Mouse (Mus musculus) T-helper 2 cell (primary cell): ENCODE measurements around the gene Smcr8.

Experiments used
- in situ Hi-C: fragments of 300-600 bp; cut with MboI, MseI; formaldehyde crosslinking; loops from one replicate; pipeline ENCODE4 v1.15.1; 2025; ENCODE audit warnings: high pct_unique_total_duplicates

Smcr8 gene

DNA sequence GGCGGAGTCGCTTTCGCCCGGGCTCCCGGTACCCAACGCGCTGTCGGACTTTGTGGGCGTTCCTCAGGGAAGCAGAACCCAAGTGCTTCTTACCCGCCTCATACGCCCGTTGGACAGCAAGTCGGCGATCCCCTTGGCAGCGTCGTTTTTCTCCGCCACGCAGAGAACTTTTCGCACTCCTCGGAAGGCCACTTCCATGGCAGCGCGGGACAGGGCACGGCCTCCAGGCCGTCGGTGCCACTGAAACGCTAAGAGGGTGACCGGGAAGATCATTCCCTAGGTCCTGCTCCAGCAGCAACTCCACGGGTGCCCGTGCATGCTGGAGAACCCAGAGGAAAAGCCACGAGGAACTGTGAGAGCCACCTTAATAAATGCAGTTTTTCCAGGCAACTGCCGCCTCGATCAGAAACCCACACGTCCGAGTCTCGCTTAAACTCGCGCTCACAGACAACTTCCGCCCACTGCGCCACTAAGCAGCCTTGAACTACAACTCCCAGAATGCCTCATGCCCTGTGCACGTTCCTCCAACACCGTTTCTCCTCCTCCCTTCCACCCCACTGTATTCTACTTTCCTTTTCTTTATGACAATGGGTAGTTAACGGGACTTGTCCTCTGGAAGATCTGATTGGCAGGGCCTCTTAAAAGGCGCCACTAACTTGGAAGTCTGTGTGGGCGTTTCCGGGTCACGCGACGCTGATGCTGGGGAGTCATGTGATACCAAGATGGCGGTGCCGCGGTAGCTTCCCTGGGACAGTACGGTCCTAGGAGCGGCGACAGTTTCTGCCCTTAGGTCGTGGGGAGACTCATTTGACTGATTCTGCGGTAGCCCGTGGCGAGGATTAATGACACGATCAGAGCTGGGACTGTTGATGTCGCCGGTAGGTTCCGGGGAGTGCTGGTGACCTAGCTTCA is at the start of gene Smcr8, which contains the start of gene Top3a:
Gene Smcr8 (plus strand): TSS at position 696 of the 912 bp plus-strand sequence.
Gene Top3a (minus strand): TSS at position 537 of the 912 bp plus-strand sequence.
- in situ Hi-C loops: loop anchor here (5.0 kb wide), 1 partner anchor 75 kb away; no protein-coding TSS in a partner anchor

DNA sequence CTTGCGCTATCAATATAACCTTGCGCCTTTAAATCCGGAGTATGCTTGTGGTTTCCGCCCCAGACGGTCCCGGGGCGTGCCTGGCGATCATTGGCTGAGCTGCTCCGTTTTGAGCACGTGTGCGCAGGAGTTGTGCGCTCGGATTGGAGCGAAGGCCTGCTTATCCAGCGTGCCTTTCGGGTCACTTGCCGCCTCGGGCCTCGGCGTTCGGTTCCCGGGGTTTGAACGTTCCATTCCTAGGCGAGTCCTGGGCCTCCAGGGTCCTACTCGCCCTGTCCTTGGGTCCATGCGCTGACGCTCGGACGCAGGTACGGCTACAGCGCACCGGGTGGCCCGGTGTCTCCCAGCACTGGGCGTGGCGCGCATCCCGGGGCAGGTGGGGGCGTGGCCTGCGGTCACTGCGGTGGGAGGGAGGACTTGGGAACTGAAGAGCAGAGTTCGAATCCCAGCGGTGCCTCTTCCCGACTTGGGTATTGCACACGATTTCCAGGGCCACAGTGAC is 49.0 kb upstream of the Smcr8 start, which contains the start of gene Mief2:
Gene Mief2 (plus strand): TSS at position 139 of the 502 bp plus-strand sequence.
- in situ Hi-C loops: no loop called here

DNA sequence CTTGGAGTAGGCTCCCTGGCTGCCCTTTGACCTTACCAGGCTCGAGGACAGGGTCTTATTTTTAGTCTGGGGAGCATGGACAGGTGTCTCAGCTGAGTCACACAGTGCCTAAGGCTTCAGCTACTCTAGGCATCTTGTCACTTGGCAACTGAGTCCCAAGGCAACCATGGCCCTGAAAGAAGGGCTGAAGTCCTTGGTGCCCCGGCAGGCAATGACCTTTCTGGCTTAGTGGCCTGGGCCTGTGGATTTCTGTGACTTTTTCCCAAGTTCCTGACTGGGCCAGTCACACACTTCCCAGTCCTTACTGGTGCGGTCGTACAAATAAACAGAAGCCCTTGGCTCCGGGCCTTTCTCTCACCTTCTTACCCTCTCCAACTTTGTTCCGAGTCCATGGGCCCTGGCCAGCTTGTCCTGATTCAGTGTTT is 48.1 kb upstream of the Smcr8 start:
- in situ Hi-C loops: no loop called here

DNA sequence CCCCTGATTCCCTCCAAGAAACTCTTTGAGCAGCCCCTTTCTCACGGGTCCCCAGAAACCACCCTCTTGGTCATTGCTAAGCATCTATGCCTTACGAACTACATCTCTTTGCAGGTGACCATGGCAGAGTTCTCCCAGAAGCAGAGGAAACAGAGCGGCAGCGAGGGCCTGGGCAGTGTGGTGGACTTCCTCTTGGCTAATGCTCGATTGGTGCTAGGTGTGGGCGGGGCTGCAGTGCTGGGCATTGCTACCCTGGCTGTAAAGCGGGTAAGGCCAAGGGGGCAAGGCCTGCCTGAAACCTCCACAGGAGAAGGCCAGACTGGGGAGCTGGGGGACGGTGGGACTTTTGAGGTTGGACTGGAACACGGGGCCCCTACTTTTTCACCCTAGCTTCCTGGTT is 47.2 kb upstream of the Smcr8 start:
- in situ Hi-C loops: no loop called here

DNA sequence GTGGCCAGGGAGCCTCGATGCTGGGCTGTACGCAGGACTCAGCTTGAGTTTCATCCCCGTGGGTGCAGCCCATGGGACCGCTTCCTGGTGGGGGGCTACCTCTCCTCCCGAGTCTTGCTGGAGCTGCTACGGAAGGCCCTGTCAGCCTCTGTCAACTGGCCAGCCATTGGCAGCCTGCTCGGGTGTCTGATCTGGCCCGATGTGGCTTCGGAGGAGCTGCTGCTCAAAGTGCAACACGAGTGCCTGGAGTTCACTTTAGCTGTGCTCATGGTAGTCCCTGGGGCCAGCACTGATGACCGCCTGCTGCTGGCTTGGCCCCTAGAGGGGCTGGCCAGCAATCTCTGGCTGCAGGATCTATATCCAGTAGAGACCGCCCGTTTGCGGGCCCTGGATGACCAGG is 46.1 kb upstream of the Smcr8 start:
- in situ Hi-C loops: no loop called here

DNA sequence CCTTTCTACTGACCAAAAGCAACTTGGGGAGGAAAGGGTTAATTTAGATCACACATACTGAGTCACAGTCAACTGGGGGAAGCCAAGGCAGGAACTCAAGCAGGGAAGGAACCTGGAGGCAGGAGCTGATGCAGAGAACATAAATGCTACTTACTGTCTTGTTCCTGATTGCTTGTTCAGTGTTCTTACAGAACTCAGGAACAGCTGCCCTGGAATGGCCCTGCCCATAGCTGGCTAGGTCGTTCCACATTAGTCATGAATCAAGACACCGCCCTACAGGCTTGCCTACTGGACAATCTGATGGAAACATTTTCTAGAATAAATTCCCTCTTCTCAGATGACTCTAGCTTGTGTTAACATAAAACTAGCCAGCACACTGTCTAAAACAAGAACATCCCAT is 43.1 kb upstream of the Smcr8 start:
- in situ Hi-C loops: no loop called here

DNA sequence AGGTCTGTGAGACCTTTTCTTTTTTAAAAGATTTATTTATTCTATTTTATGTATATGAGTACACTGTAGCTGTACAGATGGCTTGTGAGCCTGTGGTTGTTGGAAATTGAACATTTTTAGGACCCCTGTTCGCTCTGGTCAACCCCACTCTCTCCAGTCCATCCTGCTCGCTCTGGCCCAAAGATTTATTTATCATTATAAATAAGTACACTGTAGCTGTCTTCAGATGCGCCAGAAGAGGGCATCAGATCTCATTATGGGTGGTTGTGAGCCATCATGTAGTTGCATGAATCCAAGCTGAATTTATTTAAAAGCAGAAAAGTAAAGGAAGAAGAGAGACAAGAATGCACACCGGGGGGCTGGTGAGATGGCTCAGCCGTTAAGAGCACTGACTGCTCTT is 42.1 kb upstream of the Smcr8 start:
- in situ Hi-C loops: no loop called here

DNA sequence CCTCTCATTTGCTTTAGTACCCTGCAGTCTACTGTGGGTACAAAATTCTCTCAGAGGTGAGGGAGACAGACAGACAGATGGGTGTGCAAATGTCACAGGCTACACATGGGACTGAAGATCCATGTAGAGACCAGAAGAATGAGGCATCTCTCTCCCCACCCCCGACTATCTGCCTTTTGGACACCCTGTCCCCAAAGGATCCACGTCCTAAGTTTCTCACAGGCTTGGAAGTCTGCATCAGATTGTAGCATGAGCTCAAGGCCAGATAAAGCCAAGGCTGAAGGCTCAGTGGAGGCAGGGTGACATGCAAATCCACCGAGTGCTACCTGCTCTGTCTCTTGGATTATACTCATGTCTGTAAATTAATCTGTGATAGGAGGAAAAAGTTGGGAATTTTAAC is 40.8 kb upstream of the Smcr8 start:
- in situ Hi-C loops: no loop called here

DNA sequence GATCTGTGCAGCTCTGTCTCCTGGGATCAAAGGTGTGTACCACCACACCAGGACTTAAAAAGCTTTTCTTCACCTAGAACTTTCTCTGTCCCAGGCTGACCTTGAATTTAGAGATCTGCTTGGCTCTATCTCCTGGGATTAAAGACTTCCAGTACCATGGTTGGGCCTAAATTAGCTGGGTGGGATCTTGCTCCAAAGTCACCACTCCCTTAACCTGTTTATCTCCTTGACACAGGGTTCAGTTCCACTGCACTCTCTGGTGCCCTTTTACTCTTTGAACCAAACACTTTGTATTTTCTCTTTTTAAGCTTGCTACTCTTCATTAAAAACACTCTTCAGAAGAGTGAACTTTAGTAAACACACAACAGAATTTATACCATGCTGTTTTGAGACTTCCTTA is 39.9 kb upstream of the Smcr8 start:
- in situ Hi-C loops: no loop called here

DNA sequence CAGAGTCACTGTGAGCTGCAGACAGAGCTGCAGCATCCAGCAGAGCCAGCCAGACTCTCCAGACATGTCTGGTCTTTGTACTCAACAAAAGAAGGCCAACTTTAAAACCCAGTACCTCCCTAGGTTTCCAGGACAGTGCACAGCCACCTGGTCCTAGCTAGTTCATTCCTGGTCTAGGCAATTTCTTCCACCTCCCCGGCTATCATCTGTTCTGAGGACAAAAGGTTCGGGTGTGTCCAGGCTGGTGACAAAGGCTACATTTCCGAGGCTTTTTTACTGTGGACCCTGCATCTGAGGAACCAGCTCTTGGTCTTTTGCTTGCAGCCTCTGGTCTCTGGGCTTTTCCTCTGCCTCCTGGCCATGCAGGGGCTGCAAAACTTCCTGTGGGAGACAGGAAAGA is 37.0 kb upstream of the Smcr8 start:
- in situ Hi-C loops: no loop called here

DNA sequence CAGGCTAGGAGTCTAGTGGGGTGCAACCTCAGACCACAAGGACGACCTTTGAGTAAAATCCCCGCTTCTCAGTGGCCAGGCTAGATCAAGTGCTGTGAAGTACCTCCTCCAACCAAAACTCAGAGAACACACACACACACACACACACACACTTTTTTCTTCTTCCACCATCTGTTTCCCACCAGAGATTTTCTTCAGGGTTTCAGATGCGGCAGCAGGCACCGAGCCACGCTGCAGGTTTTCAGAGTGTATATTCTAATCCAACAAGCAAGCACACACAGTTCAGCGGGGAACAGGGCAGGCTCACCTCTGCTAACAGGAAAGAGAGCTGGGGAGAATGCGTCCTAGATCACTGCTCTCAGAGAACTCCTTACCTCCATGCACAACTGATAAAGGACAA is 21.8 kb upstream of the Smcr8 start:
- in situ Hi-C loops: no loop called here

DNA sequence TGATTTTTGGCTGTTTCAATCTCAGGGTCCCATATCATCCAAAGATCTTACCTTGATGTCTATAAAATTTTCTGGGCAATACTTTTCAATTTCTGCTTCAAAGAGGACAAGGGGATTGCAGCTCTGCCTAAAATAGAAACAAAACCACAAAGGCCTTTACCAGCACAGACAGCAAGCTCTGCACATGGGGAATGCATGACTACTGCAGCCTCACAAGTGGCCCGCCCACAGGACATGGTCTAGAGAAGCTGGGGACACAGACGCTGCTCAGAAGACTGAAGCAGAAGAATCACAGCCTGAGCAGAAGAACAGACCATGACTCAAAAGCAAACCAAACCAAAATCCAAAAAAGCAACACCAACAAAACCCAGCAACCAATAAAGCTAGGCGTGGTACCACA is 15.6 kb upstream of the Smcr8 start:
- in situ Hi-C loops: no loop called here

DNA sequence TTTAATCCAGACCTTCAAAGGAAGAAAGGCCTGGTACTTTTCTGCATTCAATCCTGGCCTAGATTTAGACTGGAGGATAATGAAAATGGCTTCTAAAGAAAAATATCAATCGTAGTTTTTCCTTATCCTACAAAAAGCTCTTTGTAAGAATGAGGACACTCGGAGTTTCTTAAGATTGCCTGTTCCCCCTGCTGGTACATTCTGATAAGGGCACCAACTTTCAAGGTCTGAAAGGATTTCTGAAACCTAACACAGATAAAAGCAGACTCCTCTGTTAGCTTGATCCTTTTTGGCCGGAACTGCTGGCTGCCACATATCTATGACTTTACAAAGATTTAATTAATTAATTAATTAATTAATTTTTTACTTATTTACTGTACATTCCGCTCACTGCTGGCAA is 10.4 kb upstream of the Smcr8 start:
- in situ Hi-C loops: no loop called here

DNA sequence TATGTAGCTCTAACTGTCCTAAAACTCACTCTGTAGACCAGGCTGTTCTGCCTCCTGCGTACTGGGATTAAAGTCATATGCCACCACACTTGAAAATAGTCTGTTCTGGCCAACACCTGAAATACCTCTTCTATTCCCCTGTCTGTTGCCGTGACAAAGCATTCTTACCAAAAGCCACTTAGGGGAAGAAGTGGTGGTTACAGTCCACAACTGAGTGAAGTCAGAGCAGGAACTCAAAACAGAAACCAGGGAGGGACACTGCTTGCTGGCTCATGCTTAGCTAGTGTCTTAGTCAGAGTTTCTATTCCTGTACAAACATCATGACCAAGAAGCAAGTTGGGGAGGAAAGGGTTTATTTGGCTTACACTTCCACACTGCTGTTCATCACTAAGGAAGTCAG is 8.0 kb upstream of the Smcr8 start:
- in situ Hi-C loops: no loop called here

DNA sequence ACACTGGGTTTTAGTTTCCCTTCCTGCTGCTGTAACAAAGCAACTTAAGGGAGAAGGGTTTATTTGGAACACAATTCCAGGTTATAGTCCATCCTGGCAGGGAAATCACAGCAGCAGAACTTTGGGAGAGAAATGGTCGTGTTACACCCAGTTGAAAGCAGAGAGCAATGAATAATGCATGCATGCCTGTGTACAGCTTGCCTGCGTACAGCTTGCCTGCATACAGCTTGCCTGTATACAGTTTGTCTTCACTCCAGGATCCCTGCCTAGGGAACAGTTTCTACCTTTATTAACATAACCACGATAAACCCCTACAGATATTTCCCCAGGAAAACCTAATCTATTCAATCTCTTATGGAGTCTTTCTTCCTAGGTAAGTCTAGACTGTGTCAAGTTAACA is 6.5 kb upstream of the Smcr8 start:
- in situ Hi-C loops: no loop called here

DNA sequence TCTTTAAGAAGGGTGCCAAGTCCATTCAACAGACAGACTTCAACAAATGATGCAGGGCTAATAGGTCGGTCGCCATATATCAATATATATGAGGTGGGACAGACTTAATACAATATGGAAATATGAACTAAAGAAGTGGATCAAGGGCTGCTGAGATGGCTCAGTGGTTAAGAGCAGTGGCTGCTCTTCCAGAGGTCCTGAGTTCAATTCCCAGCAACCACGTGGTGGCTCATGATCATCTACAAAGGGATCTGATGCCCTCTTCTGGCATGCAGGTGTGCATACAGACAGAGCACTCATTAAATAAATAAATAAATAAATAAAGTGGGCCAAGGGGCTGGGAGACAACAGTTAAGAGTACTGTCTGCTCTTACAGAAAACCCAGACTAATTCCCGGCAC is 5.2 kb upstream of the Smcr8 start:
- in situ Hi-C loops: no loop called here

DNA sequence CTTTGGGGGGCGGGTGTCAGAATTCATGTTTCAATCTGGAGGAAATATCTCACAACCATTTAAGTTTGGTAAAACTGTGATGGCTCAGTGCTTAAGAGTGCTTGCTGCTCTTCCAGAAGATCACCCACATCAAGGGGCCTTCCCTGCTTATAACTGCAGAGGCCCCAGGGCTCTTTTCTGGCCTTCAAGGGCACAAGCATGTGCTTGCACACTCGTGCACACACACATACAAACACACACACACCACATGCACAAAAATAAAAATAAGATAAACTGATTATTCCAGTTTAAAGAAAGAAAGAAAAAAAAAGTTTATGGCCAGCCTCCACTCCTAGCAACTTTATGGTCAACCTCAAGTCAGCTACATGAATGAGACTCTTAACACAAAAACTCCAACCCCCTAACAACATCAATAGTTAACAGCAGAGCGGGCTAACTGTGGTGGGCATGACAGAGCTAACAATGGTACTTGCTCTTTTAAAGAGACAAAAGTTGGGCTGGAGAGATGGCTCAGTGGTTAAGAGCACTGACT is 3.1 kb upstream of the Smcr8 start:
- in situ Hi-C loops: no loop called here

DNA sequence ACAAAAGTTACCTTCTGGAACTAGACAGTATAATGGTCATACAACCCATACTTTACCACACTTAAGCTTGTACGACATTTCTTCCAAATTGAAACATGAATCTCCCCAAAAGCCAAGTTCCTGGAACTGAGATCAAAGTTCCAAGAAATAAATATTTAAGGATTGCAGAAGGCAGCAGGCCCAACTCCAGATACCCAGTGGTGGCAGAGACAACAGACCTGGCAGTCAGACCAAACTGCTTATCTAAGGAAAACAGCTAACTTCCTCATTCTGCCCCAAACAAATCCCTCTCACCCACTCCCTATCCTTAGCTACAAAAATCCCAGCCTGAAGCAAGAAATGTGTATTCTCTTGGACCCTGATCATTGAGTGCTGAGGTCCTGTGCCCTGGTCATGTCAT is 2.5 kb upstream of the Smcr8 start:
- in situ Hi-C loops: loop anchor here (5.0 kb wide), 1 partner anchor 73 kb away; no protein-coding TSS in a partner anchor

DNA sequence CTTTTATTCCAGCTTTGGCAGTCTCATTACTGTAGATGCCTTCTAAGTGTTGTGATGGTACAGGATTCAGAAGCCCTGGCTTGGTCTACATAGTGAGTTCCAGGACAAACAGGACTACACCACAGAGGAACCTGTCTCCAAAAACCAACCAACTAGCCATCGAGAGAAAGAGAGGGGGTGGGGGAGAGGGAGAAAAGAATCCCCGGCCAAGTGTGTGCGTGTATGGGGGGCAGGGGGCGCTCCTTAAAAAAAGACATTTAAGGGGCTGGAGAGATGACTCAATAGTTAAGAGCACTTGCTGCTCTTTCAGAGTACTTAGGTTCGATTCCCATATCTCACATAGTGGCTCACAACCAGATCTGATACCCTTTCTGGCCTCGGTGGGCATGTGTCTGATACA is 1.7 kb upstream of the Smcr8 start:
- in situ Hi-C loops: loop anchor here (5.0 kb wide), 1 partner anchor 73 kb away; no protein-coding TSS in a partner anchor

DNA sequence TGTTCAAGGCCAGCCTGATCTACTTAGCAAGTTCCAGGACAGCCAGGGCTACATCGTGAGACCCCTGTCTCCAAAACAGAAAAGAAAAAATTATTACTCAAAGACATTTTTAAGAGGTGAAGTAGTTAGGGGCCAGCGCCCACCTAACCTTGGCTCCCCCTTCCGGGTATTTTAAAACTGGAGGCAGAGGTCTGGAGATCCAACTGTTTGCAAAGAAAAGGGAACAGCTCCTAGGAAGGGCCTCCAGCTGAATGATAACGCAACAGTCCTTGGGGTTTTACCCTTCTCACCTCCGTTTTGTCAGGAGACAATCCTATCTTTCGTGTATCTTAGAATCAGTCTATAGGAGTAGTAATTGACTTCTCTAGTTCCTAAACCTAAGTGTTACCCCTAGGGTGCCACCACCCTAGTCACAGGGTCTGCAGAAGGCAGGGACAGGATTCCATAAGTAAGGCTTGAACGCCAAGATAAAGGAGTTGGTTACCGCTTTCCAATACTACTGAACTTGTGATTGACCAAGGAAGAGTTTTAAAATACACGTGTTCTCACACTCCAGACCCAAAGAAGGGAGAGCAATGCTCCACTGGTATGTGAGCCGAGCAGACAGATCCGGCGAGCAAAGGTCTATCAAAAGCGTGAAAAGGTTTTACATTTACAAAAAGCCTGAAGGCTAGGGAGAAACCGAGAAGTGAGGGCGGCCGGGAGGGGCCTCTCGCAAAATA is 1.1 kb upstream of the Smcr8 start:
- in situ Hi-C loops: loop anchor here (5.0 kb wide), 1 partner anchor 74 kb away; no protein-coding TSS in a partner anchor

DNA sequence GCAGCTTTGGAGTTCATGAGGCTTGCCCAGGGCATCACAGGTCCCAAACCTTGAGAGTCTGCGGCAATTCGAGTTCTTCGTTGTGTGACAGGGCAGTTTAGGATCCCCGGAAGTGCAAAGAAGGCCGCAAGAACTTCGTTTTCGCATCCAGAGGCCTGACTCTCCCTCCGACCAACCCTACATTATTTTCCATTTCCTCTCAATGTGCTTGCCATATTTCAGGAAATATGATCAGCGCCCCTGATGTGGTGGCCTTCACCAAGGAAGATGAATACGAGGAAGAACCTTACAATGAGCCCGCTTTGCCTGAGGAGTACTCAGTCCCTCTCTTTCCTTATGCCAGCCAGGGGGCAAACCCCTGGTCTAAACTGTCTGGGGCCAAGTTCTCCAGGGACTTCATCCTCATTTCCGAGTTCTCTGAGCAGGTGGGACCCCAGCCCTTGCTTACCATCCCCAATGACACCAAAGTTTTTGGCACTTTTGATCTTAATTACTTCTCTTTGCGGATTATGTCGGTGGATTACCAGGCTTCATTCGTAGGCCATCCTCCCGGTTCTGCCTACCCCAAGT is 562 bp downstream of the Smcr8 start:
- in situ Hi-C loops: loop anchor here (5.0 kb wide), 1 partner anchor 76 kb away; no protein-coding TSS in a partner anchor
